Mouse (Mus musculus): ENCODE measurements around the gene Prelid3b. TPM values are rescaled to one million over a fixed set of nuclear protein-coding genes. Genes with fewer than 3 reads are reported as not detected.

The Prelid3b gene
- total RNA-seq (2014; fragmentation: Nextera tagmentation) (76.8 and 88.4 TPM in 2 replicates), total RNA-seq (2017) (213 and 215 TPM in 2 replicates)

- ATAC-seq (replicated peaks; ENCODE audit: poor library complexity, severe bottlenecking): peak; percentile 86
These were observed at the start of gene Prelid3b for GRCm38 (mm10) chr2:174472818-174473549. Prelid3b (minus strand) TSS chr2:174473081.

DNA sequence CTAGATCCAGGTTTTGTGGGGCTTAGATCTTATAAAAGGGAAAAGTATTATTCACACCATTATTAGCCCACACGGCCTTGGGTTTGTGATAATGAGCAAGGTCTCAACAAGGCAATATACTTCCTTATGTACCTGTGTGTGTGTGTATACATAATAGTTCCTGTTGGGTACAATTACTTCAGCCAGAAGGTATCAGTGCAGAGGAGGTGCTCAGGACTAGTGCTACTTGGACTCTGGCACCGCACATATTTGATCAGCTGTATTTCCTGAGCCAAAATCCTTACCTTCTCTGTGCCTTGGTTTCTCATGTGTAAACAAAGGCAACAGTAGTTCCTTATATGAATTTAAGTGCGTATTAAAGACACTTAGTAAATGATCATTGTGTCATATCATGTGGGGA, 49.3 kb upstream of the Prelid3b start:
- no peak for ATAC-seq (replicated peaks; ENCODE audit: poor library complexity, severe bottlenecking)

DNA sequence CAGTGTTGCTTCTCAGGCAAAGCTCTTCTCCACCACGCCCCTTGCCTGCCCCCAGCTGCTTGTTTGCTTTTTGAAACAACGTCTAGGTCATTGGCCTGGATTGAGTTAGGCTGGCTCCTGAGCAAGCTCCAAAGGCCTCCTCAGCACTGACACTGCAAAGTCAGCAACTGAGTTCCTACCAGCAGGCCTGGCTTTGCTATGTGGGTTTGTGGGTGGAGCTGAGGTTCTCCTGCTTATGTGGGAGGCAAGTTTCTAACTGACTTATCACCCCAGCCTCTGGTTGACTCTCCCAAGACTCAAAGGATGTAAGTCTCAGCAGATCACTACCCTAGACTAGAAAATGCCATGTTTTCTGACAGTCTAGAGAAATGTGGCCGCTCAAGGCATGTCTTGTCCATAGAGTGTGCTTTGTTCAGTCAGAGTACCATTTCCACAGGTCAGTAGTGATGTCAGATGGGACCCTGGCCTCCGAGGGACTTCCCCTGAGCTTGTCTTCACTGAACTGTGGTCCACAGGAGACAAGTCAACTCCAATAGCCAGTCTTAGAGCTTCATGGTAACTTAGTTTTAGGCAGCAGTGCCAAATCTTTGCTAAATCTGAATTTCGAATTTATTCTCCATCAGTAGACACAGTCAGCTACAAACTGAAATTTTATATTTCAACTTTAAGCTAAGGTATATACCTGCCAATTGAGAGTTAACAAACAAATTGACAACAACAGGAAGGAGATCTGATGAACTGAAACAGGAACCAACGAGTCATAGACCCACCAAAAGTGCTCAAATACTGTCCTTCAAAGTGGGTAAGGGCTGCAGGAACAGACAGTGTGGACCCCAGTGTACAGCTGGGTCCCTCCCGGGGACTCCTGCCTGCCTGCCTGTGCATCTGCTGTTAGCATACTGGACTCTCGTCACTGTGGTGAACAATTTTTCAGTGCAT, 44.5 kb upstream of the Prelid3b start:
- no peak for ATAC-seq (replicated peaks; ENCODE audit: poor library complexity, severe bottlenecking)

GRCm38 (mm10) chr2:174514887-174515286, 42.0 kb upstream of the Prelid3b start:
- no peak for ATAC-seq (replicated peaks; ENCODE audit: poor library complexity, severe bottlenecking)

- ATAC-seq (replicated peaks; ENCODE audit: poor library complexity, severe bottlenecking): no peak
These were observed 40.9 kb upstream of the Prelid3b start for GRCm38 (mm10) chr2:174513827-174514226.

DNA sequence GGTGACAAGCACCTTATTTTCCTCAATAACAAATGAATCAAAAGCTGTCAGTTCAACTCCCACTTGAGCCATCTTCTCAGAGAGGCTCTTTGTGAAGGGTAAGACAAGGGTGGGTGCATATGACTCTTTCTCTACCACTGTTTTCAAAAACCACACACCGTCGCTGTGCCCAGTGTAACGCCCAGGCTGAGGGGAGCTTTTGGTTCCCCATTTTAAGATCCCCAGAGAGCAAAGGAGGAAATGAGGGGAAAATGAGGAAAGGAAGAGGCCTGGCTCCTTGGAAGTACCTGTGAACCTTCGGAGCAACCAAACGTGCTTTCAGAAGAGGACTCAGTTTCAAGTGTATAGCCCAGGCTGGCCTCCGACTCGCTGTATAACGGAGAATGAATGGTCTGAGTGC, 36.9 kb upstream of the Prelid3b start:
- peak; percentile 92 for ATAC-seq (replicated peaks; ENCODE audit: poor library complexity, severe bottlenecking)

DNA sequence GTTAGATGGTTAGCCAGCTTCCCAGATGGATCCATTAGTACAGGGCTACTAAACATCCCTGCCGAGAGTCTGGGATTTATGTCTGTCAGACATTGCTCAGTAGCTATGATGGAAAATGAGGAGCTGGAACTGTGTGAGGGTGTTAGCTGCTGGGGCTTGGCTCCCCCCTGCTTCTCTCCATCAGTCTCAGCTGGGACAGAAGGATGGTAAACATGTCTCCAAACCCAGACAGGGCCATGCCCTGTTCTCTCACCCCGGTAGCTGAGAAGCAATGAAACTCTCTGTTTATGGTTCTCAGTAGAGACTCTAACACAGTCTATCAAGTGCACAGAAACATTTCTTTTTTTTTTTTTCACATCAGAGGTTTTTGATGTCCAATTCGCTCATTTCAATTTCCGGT, 35.1 kb upstream of the Prelid3b start:
- no peak for ATAC-seq (replicated peaks; ENCODE audit: poor library complexity, severe bottlenecking)

- ATAC-seq (replicated peaks; ENCODE audit: poor library complexity, severe bottlenecking): no peak
These were observed 30.1 kb upstream of the Prelid3b start for GRCm38 (mm10) chr2:174502831-174503460.

DNA sequence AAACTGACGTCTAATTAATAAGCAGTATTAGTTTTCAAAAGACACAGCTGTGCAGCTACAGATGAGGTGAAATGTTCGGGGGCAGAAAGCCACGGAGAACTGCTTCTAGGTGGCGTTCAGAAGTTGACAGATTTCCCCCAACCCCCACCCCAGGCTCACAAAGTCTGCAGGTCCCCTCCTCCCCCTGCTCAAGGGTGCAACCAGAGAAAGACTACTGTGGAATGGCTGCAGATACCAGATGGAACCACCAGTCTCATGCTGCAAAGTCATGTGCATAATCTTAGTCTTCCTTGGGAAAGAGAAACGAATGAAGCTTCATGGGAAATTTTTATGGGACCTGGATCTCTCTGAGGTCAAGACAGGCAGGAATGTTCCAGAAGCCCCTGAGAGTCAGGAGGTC, 29.4 kb upstream of the Prelid3b start:
- ATAC-seq (replicated peaks; ENCODE audit: poor library complexity, severe bottlenecking): no peak

DNA sequence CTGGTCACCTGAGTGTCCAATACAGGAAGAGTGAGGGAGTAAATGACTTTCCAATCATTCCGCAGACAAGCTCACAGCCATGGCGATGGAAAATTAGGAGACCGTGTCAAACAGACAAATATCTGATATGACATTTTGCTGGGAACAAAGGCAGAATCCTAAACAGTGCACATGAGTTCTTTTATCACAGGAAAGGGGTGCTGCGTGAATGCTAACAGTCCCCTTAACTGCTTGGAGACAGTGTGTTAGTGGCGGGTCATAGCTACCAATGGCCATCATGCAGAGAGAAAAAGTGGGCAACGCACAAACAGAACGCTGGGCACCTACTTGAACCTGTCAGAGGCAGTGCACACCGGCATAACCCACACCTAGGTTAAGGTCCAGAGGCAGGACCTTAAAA, 28.6 kb upstream of the Prelid3b start:
- ATAC-seq (replicated peaks; ENCODE audit: poor library complexity, severe bottlenecking): no peak

DNA sequence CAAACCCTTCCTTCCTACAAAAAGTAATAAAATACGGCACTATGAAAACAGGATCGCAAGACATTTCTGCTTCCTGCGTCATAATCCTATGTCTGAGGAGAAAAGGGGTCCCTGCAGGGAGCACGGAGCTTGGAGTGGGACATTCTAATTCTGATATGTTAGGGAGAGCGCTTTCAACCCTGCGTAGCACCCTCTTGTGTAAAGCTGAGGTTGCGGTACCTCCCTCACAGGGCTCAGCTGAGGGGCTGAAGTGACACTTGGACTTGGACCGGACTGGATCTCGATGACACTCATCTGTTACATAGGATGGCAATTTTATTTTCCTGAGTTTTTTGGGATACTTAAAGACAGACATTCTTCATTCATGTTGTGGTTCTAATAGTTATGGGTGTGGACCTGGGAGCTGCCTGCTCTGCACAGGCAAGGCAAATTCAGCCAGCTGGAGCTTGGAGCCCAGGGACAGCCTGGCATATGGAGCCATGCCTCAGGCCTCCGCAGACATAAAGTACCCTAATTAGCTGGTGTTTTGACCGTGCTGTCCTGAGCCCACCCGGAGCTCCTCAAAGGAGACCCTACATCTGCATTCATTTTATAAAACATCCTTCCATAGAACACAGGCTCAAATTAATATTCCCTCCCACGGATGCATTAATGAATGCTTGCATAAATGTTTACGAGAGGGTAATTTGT, 28.1 kb upstream of the Prelid3b start:
- ATAC-seq (replicated peaks; ENCODE audit: poor library complexity, severe bottlenecking): no peak

DNA sequence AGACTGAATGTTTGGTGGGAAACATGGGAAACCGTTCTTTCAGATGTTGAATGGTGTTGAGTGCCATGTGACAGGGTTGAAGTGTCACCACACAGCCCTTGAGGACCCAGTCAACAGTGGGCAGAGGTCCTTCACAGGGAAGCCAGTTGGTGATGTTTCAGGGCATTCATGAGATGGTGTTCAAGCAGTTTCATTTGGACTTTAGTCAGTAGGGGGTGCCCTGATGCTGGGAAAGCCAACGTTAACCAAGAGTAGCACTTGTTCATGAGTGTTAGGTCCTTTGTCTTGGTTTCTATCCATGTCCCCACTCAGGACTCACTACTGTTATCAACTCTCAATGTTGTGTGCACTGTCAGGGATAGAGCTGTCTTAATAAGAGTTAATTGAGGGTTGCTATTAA, 20.0 kb upstream of the Prelid3b start:
- peak; percentile 37; the same call in 1 of the 2 replicates for ATAC-seq (replicated peaks; ENCODE audit: poor library complexity, severe bottlenecking)

DNA sequence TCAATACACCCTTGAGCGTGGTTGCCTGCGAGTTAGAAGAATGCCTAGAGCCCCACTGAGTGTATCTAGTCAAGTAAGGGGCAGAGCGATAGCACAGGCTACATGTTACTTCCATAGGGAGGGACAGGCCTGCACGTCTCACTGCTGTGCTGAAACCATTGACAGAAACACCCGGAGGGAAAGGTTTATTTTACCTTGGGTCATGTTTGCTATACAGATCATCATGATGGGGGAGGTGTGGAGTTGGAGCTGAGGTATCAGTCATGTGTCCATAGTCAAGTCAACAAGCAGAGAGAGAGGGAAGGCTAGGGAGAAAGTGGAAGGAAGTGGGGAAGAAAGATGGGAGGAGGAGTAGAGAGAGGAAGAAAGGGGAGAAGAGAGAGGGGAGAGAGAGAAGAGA, 14.1 kb upstream of the Prelid3b start:
- no peak for ATAC-seq (replicated peaks; ENCODE audit: poor library complexity, severe bottlenecking)

DNA sequence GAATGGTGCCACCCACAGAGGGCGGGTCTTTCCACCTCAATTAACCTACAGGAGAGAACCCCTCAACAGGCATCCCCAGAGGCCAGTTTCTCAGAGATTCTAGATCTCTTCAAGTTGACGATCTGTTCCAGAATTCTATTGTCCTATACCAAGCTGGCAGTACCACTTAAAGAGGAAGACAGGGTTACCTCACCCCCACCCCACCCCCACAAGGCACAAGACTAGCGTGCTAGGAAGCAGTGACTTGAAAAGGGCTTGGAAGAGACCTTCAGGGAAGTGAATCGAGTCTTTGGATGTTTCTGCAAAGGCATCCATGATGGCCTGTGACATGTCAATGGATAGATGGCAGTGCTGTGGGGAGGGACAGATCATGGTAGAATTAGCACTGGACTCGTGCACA, 5.9 kb upstream of the Prelid3b start:
- peak; percentile 73 for ATAC-seq (replicated peaks; ENCODE audit: poor library complexity, severe bottlenecking)

- no peak for ATAC-seq (replicated peaks; ENCODE audit: poor library complexity, severe bottlenecking)
These were observed 4.8 kb upstream of the Prelid3b start for GRCm38 (mm10) chr2:174477543-174478319.

DNA sequence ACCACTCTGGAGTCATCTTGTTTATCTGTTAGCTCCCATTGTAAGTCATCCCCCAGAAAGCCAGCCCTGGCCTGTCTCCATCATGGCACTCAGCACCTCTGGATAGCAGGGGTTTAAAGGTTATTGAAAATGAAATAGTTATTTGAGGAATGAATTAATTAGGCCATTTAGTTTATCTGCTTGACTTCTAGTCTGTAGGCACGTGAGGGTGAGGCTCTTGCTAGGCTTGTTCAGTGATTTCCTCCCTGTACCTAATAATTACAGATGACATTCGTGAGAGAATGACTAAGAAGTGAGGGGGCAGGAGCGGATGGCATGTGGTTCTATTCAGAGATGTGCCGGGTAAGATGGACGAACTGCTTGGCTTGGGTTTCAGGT, 658 bp upstream of the Prelid3b start:
- no peak for ATAC-seq (replicated peaks; ENCODE audit: poor library complexity, severe bottlenecking)

DNA sequence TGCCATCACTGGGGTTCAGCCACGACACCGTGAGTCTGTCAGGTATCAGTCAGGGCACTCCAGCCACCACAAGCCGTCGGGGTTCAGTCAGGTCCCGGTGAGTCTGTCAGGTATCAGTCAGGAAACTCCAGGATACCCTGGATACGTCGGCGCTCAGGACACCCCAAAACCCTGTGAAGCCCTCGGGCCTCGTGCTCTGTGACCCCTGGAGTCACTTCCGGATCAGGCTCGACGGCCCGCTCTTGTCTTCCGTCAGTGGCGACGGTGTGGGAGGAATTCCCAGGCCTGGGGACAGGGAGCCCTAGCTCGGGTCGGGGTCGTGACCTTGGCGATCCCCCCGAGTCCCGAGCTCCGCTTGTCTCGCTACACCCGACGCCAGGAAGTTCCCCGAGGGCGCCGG, 474 bp downstream of the Prelid3b start:
- ATAC-seq (replicated peaks; ENCODE audit: poor library complexity, severe bottlenecking): peak; percentile 34

GRCm38 (mm10) chr2:174470786-174471405, 2.0 kb downstream of the Prelid3b start:
- ATAC-seq (replicated peaks; ENCODE audit: poor library complexity, severe bottlenecking): no peak

- no peak for ATAC-seq (replicated peaks; ENCODE audit: poor library complexity, severe bottlenecking)
These were observed 2.5 kb downstream of the Prelid3b start for GRCm38 (mm10) chr2:174470333-174470732.
